Mouse (Mus musculus) forebrain, embryonic 16.5 days (tissue): ENCODE data around the gene Mroh9. TPM values are rescaled to one million over a fixed set of nuclear protein-coding genes. Genes with fewer than 3 reads are reported as not detected.

ENCODE experiments used
- ATAC-seq: fragments of 200-750 bp; cut with Nextera tagmentation; 2 replicates; pipeline ENCODE4 v1.8.0; 2017; ENCODE audit warnings: mild to moderate bottlenecking, moderate library complexity
- H3K27ac ChIP-seq: fragments of 300-500 bp; sonication (generic); 2 replicates; pipeline ENCODE4 v1.5.1; 2014; ENCODE audit warnings: low read length, control low read depth
- H3K27me3 ChIP-seq: fragments of 300-500 bp; sonication (generic); replicated peaks from 2 replicates; pipeline ENCODE4 v1.6.1; 2014; ENCODE audit warnings: low read length; ENCODE audit not compliant: control insufficient read depth, insufficient read depth
- H3K36me3 ChIP-seq: fragments of 300-500 bp; sonication (generic); 2 replicates; pipeline ENCODE4 v1.6.1; 2014; ENCODE audit not compliant: control insufficient read depth, insufficient read depth
- H3K4me1 ChIP-seq: fragments of 300-500 bp; sonication (generic); replicated peaks from 2 replicates; pipeline ENCODE4 v1.6.1; 2014; ENCODE audit warnings: low read length; ENCODE audit not compliant: control insufficient read depth, insufficient read depth
- H3K4me2 ChIP-seq: fragments of 300-500 bp; sonication (generic); 2 replicates; pipeline ENCODE4 v1.6.1; 2014; ENCODE audit warnings: mild to moderate bottlenecking, low read length, control low read depth
- H3K4me3 ChIP-seq: fragments of 300-500 bp; sonication (generic); replicated peaks from 2 replicates; pipeline ENCODE4 v1.5.1; 2014; ENCODE audit warnings: mild to moderate bottlenecking, low read length, control low read depth
- H3K9ac ChIP-seq: fragments of 300-500 bp; sonication (generic); replicated peaks from 2 replicates; pipeline ENCODE4 v1.6.1; 2014; ENCODE audit warnings: low read depth, low read length, control low read depth
- H3K9me3 ChIP-seq: fragments of 300-500 bp; sonication (generic); 2 replicates; pipeline ENCODE4 v1.6.1; 2016; ENCODE audit warnings: low read length; ENCODE audit not compliant: control insufficient read depth
- WGBS: fragments of 180-500 bp; shearing (Covaris S2); extraction: QIAGEN DNeasy Blood & Tissue Kit; methylation state at CpG from one replicate; pipeline ENCODE4 v1.1.7; 2014; 5-methylcytosine and 5-hydroxymethylcytosine counted together
- polyA plus RNA-seq: library from polyadenylated mRNA; unstranded; fragments of >200 nt; fragmentation: Nextera tagmentation; extraction: Ambion mirVana; gene quantifications from 2 replicates; pipeline ENCODE4 v1.2.1, GENCODE M21; 2015

Gene Mroh9
- polyA plus RNA-seq, 1 experiment from 2014 or later: not detected

- no peak overlapping the region for H3K9ac ChIP-seq
- no peaks in the 10 kb centered on the region for H3K36me3 ChIP-seq
- H3K4me3 ChIP-seq: no peak overlapping the region
- 94% methylated on average over 3 of the region's 3 CpGs for WGBS
- ATAC-seq: no peak
- H3K27ac ChIP-seq: no peak overlapping the region
- H3K27me3 ChIP-seq: no peaks in the 10 kb centered on the region
- H3K9me3 ChIP-seq: no peaks in the 10 kb centered on the region
- no peak overlapping the region for H3K4me2 ChIP-seq
- no peaks in the 10 kb centered on the region for H3K4me1 ChIP-seq
Observed at GRCm38 (mm10) chr1:162987546-162987945, 97.9 kb downstream of the Mroh9 start.

- no peaks in the 10 kb centered on the region for H3K4me1 ChIP-seq
- no peaks in the 10 kb centered on the region for H3K9me3 ChIP-seq
- H3K9ac ChIP-seq: no peak overlapping the region
- no peak overlapping the region for H3K4me2 ChIP-seq
- no peak for ATAC-seq
- no peak overlapping the region for H3K27ac ChIP-seq
- no peaks in the 10 kb centered on the region for H3K27me3 ChIP-seq
- no peak overlapping the region for H3K4me3 ChIP-seq
- 90% methylated on average over 1 of the region's 1 CpGs for WGBS
- H3K36me3 ChIP-seq: no peaks in the 10 kb centered on the region
Observed at GRCm38 (mm10) chr1:162986777-162987176, 98.7 kb downstream of the Mroh9 start.

- WGBS: 91% methylated on average over 2 of the region's 2 CpGs
Observed at GRCm38 (mm10) chr1:162986121-162986748, 99.2 kb downstream of the Mroh9 start.

GRCm38 (mm10) chr1:162984428-162984827 is 101.0 kb downstream of the Mroh9 start, which contains the start of gene Fmo3:
TSS of gene Fmo3 (minus strand) at chr1:162984528.
- no peak for ATAC-seq
- WGBS: 80% methylated on average over 1 of the region's 1 CpGs
- H3K9ac ChIP-seq: no peak within 1 kb of the TSS
- no peaks in the 10 kb centered on the region for H3K36me3 ChIP-seq
- H3K9me3 ChIP-seq: no peaks in the 10 kb centered on the region
- no peak within 1 kb of the TSS for H3K4me2 ChIP-seq
- H3K27ac ChIP-seq: no peak within 1 kb of the TSS
- H3K4me3 ChIP-seq: no peak within 1 kb of the TSS
- no peaks in the 10 kb centered on the region for H3K4me1 ChIP-seq
- H3K27me3 ChIP-seq: no peaks in the 10 kb centered on the region

More at GRCm38 (mm10) chr1:162986121-162986748, 99.2 kb downstream of the Mroh9 start:
- ATAC-seq: no peak
- no peaks in the 10 kb centered on the region for H3K9me3 ChIP-seq
- no peak overlapping the region for H3K9ac ChIP-seq
- H3K27ac ChIP-seq: no peak overlapping the region
- H3K4me1 ChIP-seq: no peaks in the 10 kb centered on the region
- no peaks in the 10 kb centered on the region for H3K27me3 ChIP-seq
- H3K36me3 ChIP-seq: no peaks in the 10 kb centered on the region
- no peak overlapping the region for H3K4me3 ChIP-seq
- no peak overlapping the region for H3K4me2 ChIP-seq

Other genes with a start within 250 kb of the Mroh9 start
- 22.5 and 29.2 TPM in 2 replicates for gene Fmo1, start 219.1 kb downstream of the Mroh9 start, polyA plus RNA-seq
- gene Fmo2, start 186.9 kb downstream of the Mroh9 start, polyA plus RNA-seq: 0.17 TPM in 1 of 2 replicates, not detected in the other
- not detected in 2 replicates for gene Fmo6, start 148.2 kb downstream of the Mroh9 start, polyA plus RNA-seq
- not detected in 2 replicates for gene Fmo3, start 101.1 kb downstream of the Mroh9 start, polyA plus RNA-seq
- gene Prrx1, start 228.0 kb upstream of the Mroh9 start, polyA plus RNA-seq: 3.4 and 6.3 TPM in 2 replicates